Mouse (Mus musculus): ENCODE results near the gene Mrpl42. TPM values are rescaled to one million over a fixed set of nuclear protein-coding genes. Genes with fewer than 3 reads are reported as not detected.

Gene Mrpl42
- polyA plus RNA-seq, 1 experiment from 2014 or later: 318 TPM

GRCm38 (mm10) chr10:95539841-95540240 is 38.1 kb upstream of the Mrpl42 start:
- no peaks in the 10 kb centered on the region for H3K4me1 ChIP-seq (ENCODE audit: insufficient read depth, low read length)
- H3K4me3 ChIP-seq (ENCODE audit: low read length): no peak overlapping the region
- peaks cover 12% of the 10 kb centered on the region for H3K36me3 ChIP-seq (ENCODE audit: insufficient read depth, low read length)
- ATAC-seq (ENCODE audit: low FRiP score, low TSS enrichment): no peak
- 82% methylated on average over 3 of the region's 3 CpGs for WGBS
- no peak overlapping the region for H3K4me2 ChIP-seq (replicated peaks; ENCODE audit: low read depth, low read length)
- H3K27me3 ChIP-seq (ENCODE audit: insufficient read depth, low read length): no peaks in the 10 kb centered on the region
- H3K9ac ChIP-seq (replicated peaks; ENCODE audit: low read length): no peak overlapping the region
- H3K27ac ChIP-seq (ENCODE audit: low read length): no peak overlapping the region
- no peaks in the 10 kb centered on the region for H3K9me3 ChIP-seq (ENCODE audit: low read length)

GRCm38 (mm10) chr10:95539260-95539659 is 37.5 kb upstream of the Mrpl42 start:
- no peaks in the 10 kb centered on the region for H3K27me3 ChIP-seq (ENCODE audit: insufficient read depth, low read length)
- no peaks in the 10 kb centered on the region for H3K4me1 ChIP-seq (ENCODE audit: insufficient read depth, low read length)
- H3K4me2 ChIP-seq (replicated peaks; ENCODE audit: low read depth, low read length): no peak overlapping the region
- ATAC-seq (ENCODE audit: low FRiP score, low TSS enrichment): no peak
- no peak overlapping the region for H3K9ac ChIP-seq (replicated peaks; ENCODE audit: low read length)
- no peak overlapping the region for H3K4me3 ChIP-seq (ENCODE audit: low read length)
- peaks cover 9% of the 10 kb centered on the region for H3K36me3 ChIP-seq (ENCODE audit: insufficient read depth, low read length)
- no peaks in the 10 kb centered on the region for H3K9me3 ChIP-seq (ENCODE audit: low read length)
- 84% methylated on average over 3 of the region's 3 CpGs for WGBS
- H3K27ac ChIP-seq (ENCODE audit: low read length): no peak overlapping the region

DNA sequence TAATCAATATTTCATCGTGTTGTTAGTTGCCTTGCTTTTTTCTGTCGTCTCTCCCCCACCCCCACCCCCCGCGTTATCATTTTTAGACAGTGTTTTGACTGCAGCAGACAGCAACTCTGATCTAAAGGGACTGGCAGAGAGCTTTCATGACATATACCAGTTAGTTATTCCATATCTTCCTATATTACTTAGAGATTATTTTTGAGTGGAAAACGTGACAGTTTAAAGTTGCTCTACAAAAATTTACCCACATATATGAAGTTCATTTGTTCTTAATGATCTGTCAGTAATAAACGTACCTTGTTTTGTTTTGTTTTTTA is 34.4 kb upstream of the Mrpl42 start:
- Histone ChIP-seq H3K4me1 (ENCODE audit: insufficient read depth, low read length) (peaks cover 6% of the 10 kb centered on the region; the same call in 1 of the 2 replicates), H3K9ac (replicated peaks; ENCODE audit: low read length) (no peak overlapping the region), H3K36me3 (ENCODE audit: insufficient read depth, low read length) (no peaks in the 10 kb centered on the region), H3K27ac (ENCODE audit: low read length) (no peak overlapping the region), H3K4me2 (replicated peaks; ENCODE audit: low read depth, low read length) (no peak overlapping the region), H3K9me3 (ENCODE audit: low read length) (no peaks in the 10 kb centered on the region), H3K4me3 (ENCODE audit: low read length) (no peak overlapping the region), H3K27me3 (ENCODE audit: insufficient read depth, low read length) (no peaks in the 10 kb centered on the region)
- no peak for ATAC-seq (ENCODE audit: low FRiP score, low TSS enrichment)
- WGBS: 87% methylated on average over 6 of the region's 6 CpGs

DNA sequence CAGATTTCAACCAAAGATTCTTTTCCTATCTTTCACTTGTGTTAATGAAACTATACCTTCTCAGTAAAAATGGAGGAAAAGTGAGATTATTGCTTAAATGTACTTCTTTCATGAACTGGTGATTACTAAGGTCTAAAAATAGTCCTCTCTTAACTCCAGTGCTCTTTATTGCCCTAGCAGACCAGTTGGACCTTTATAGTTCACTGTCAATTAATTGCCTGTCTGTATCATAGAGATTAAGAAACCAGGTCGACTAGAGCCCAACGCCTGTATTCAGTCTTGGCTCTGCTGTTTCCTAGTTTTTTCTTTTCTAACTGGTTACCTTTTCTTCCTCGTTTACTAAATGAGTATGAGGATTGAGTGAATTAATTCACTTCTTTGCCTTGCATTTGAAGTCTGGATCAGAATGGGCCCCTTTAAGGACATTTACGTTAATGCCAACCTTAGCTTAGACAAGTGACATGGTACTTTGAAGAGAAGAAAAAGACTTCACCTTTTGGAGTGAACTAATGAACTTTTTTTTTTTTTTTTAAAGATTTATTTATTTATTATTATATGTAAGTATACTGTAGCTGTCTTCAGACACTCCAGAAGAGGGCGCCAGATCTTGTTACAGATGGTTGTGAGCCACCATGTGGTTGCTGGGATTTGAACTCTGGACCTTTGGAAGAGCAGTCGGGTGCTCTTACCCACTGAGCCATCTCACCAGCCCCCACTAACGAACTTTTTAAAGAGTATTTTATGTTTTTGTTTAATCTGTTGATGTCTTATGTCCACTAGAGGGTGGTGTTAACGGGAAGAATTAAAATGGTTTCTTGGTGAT is 33.9 kb upstream of the Mrpl42 start:
- H3K27me3 ChIP-seq (ENCODE audit: insufficient read depth, low read length): no peaks in the 10 kb centered on the region
- no peaks in the 10 kb centered on the region for H3K36me3 ChIP-seq (ENCODE audit: insufficient read depth, low read length)
- ATAC-seq (ENCODE audit: low FRiP score, low TSS enrichment): no peak
- H3K9me3 ChIP-seq (ENCODE audit: low read length): no peaks in the 10 kb centered on the region
- no peak overlapping the region for H3K9ac ChIP-seq (replicated peaks; ENCODE audit: low read length)
- H3K4me3 ChIP-seq (ENCODE audit: low read length): no peak overlapping the region
- H3K4me2 ChIP-seq (replicated peaks; ENCODE audit: low read depth, low read length): no peak overlapping the region
- H3K27ac ChIP-seq (ENCODE audit: low read length): no peak overlapping the region
- peaks cover 6% of the 10 kb centered on the region; the same call in 1 of the 2 replicates for H3K4me1 ChIP-seq (ENCODE audit: insufficient read depth, low read length)
- 88% methylated on average over 8 of the region's 8 CpGs for WGBS

- Histone ChIP-seq H3K4me3 (ENCODE audit: low read length) (no peak overlapping the region), H3K27me3 (ENCODE audit: insufficient read depth, low read length) (no peaks in the 10 kb centered on the region), H3K9me3 (ENCODE audit: low read length) (no peaks in the 10 kb centered on the region), H3K4me2 (replicated peaks; ENCODE audit: low read depth, low read length) (no peak overlapping the region), H3K4me1 (ENCODE audit: insufficient read depth, low read length) (peaks cover 14% of the 10 kb centered on the region; the same call in 1 of the 2 replicates), H3K27ac (ENCODE audit: low read length) (0 out of 2 replicates have a peak overlapping the region, but pooled peaks have one; percentile 34), H3K36me3 (ENCODE audit: insufficient read depth, low read length) (no peaks in the 10 kb centered on the region), H3K9ac (replicated peaks; ENCODE audit: low read length) (no peak overlapping the region)
- no peak for ATAC-seq (ENCODE audit: low FRiP score, low TSS enrichment)
- 74% methylated on average over 7 of the region's 7 CpGs for WGBS
These were observed 31.6 kb upstream of the Mrpl42 start for GRCm38 (mm10) chr10:95533382-95533781.

DNA sequence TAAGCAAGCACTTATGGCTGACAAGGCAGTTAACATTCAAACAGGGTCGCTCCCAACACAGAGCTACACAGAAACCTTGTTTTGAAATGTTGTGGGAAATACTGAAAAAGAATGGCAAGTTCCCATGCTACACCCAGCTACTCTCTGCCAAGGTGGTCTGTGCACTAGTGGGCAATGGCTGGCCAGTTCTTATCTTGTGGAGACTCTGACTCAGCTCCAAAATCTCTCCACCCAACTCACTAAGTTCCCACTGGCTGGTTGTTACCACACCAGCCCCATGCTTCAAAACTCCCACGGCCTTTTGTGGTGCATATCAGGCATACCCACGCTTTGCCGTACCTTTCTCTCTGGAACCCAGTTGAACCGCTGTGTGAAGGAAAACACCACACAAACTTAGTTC is 31.2 kb upstream of the Mrpl42 start:
- WGBS: 86% methylated on average over 5 of the region's 5 CpGs
- H3K9ac ChIP-seq (replicated peaks; ENCODE audit: low read length): no peak overlapping the region
- 0 out of 2 replicates have a peak overlapping the region, but pooled peaks have one; percentile 34 for H3K27ac ChIP-seq (ENCODE audit: low read length)
- H3K9me3 ChIP-seq (ENCODE audit: low read length): no peaks in the 10 kb centered on the region
- no peak overlapping the region for H3K4me3 ChIP-seq (ENCODE audit: low read length)
- H3K4me1 ChIP-seq (ENCODE audit: insufficient read depth, low read length): peaks cover 16% of the 10 kb centered on the region; the same call in 1 of the 2 replicates
- ATAC-seq (ENCODE audit: low FRiP score, low TSS enrichment): 0 out of 2 replicates have a peak, but pooled peaks have one; percentile 23
- H3K27me3 ChIP-seq (ENCODE audit: insufficient read depth, low read length): no peaks in the 10 kb centered on the region
- H3K36me3 ChIP-seq (ENCODE audit: insufficient read depth, low read length): no peaks in the 10 kb centered on the region
- no peak overlapping the region for H3K4me2 ChIP-seq (replicated peaks; ENCODE audit: low read depth, low read length)

- H3K9me3 ChIP-seq (ENCODE audit: low read length): no peaks in the 10 kb centered on the region
- H3K27me3 ChIP-seq (ENCODE audit: insufficient read depth, low read length): no peaks in the 10 kb centered on the region
- WGBS: 52% methylated on average over 2 of the region's 2 CpGs
- peaks cover 20% of the 10 kb centered on the region for H3K4me1 ChIP-seq (ENCODE audit: insufficient read depth, low read length)
- no peak for ATAC-seq (ENCODE audit: low FRiP score, low TSS enrichment)
- H3K4me3 ChIP-seq (ENCODE audit: low read length): no peak overlapping the region
- H3K9ac ChIP-seq (replicated peaks; ENCODE audit: low read length): no peak overlapping the region
- H3K36me3 ChIP-seq (ENCODE audit: insufficient read depth, low read length): no peaks in the 10 kb centered on the region
- H3K4me2 ChIP-seq (replicated peaks; ENCODE audit: low read depth, low read length): no peak overlapping the region
- no peak overlapping the region for H3K27ac ChIP-seq (ENCODE audit: low read length)
These were observed 28.9 kb upstream of the Mrpl42 start for GRCm38 (mm10) chr10:95530551-95531121.

GRCm38 (mm10) chr10:95526495-95527122 is 24.9 kb upstream of the Mrpl42 start:
- no peak for ATAC-seq (ENCODE audit: low FRiP score, low TSS enrichment)
- H3K27ac ChIP-seq (ENCODE audit: low read length): no peak overlapping the region
- H3K27me3 ChIP-seq (ENCODE audit: insufficient read depth, low read length): no peaks in the 10 kb centered on the region
- no peaks in the 10 kb centered on the region for H3K9me3 ChIP-seq (ENCODE audit: low read length)
- H3K4me1 ChIP-seq (ENCODE audit: insufficient read depth, low read length): peaks cover 15% of the 10 kb centered on the region; the same call in 1 of the 2 replicates
- H3K36me3 ChIP-seq (ENCODE audit: insufficient read depth, low read length): no peaks in the 10 kb centered on the region
- H3K4me3 ChIP-seq (ENCODE audit: low read length): no peak overlapping the region
- H3K9ac ChIP-seq (replicated peaks; ENCODE audit: low read length): no peak overlapping the region
- no peak overlapping the region for H3K4me2 ChIP-seq (replicated peaks; ENCODE audit: low read depth, low read length)
- 75% methylated on average over 5 of the region's 5 CpGs for WGBS

- H3K27me3 ChIP-seq (ENCODE audit: insufficient read depth, low read length): no peaks in the 10 kb centered on the region
- H3K27ac ChIP-seq (ENCODE audit: low read length): no peak overlapping the region
- H3K9ac ChIP-seq (replicated peaks; ENCODE audit: low read length): no peak overlapping the region
- no peaks in the 10 kb centered on the region for H3K36me3 ChIP-seq (ENCODE audit: insufficient read depth, low read length)
- H3K4me1 ChIP-seq (ENCODE audit: insufficient read depth, low read length): peaks cover 15% of the 10 kb centered on the region; the same call in 1 of the 2 replicates
- H3K9me3 ChIP-seq (ENCODE audit: low read length): no peaks in the 10 kb centered on the region
- WGBS: 84% methylated on average over 5 of the region's 5 CpGs
- H3K4me2 ChIP-seq (replicated peaks; ENCODE audit: low read depth, low read length): no peak overlapping the region
- no peak for ATAC-seq (ENCODE audit: low FRiP score, low TSS enrichment)
- H3K4me3 ChIP-seq (ENCODE audit: low read length): no peak overlapping the region
These were observed 24.1 kb upstream of the Mrpl42 start for GRCm38 (mm10) chr10:95525871-95526270.

All from kidney, embryonic 16.5 days (tissue).